Mouse (Mus musculus): Measurements from ENCODE around the gene Gm44596.
A peak's percentile ranks its signal among the peaks of the same experiment; 100 is the strongest.
"Not testable (repeated sequence)": the region's sequence is repeated elsewhere in the genome, so short reads cannot be mapped to it uniquely, and the experiment has no call there.

DNA sequence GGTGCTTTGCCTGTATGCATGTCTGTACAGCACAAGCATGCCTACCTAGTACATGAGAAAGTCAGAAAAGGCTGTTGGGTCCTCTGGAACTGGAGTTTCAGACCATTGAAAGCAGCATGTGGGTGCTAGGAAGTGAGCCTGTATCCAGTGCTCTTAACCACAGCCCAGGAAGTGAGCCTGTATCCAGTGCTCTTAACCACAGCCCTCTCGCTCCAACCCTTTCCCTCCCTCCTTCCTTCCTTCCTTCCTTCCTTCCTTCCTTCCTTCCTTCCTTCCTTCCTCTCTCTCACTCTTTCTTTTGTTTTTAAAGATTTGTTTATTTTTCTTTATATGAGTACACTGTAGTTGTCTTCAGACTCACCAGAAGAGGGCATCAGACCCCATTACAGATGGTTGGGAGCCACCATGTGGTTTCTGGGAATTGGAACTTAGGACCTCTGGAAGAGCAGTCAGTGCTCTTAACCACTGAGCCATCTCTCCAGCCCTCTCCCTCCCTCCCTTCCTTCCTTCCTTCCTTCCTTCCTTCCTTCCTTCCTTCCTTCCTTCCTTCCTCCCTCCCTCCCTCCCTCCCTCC lies 5.4 kb downstream of the Gm44596 start:
- TF ChIP-seq CTCF (IDR thresholded peaks at IDR 0.05), result peak; percentile 34
- not testable (repeated sequence) for TF ChIP-seq EP300 (IDR thresholded peaks at IDR 0.05)
